8 mouse cellular contexts compared by ENCODE assay signal in the genomic region with DNA sequence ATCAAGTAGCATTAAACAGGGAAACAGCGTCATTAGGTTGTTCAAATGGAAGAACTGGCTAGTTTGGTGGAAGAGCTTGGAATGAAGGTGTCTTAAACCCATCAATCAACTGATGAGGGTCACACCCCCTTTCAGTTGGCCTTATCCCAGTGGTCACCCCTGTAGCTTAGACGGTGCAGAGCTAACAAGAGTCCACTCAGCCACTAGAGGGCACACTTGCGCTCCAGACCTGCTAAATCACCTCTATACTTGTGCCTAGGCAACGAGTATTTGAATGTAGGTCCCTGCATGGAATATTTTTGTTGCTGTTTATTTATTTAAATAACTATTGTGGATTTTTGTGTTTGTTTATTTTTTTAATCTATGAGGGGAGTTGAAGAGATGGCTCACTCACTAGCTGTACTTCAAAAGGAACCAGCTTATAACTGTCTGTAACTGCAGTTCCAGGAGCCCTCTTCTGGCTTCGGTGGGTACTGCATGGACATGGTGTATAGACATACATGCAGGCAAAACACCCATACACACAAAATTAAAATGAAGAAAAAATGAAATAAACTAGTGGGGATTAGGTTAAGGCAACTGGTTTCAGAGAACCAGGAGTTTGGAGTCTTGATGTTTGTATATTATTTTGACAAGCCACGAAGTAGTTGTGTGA. TPM values are rescaled to one million over a fixed set of nuclear protein-coding genes. Genes with fewer than 3 reads are reported as not detected.
DNase-seq lines count a peak whose midpoint lies in the region; ATAC-seq and TF ChIP-seq lines count a peak whose summit lies in the region.

No protein-coding gene starts in this region.

- DNase-seq in cerebellum, postnatal 10 days = peak; percentile 88 to 92
- DNase-seq in cerebellum, adult 11 months = no peak
- peak; percentile 93 for DNase-seq in midbrain, embryonic 11.5 days (ENCODE audit: low spot score, missing footprints)
- peak; percentile 36 for DNase-seq in c-Kit-positive CD71-negative TER-119-negative erythroid progenitor cells, embryonic 14.5 days (ENCODE audit: low read depth)
- DNase-seq in hindbrain, postnatal 0 days (ENCODE audit: low spot score) = peak; percentile 83
- DNase-seq in lung, postnatal 14 days = peak; percentile 80
- peak; percentile 56 for DNase-seq in splenic B cell, adult 2 months (ENCODE audit: low read depth, low spot score)

- H3K9me3 ChIP-seq in midbrain, embryonic 11.5 days (ENCODE audit: control insufficient read depth, low read length) = peaks cover 7% of the 10 kb centered on the region; the same call in 1 of the 2 replicates
- H3K9me3 ChIP-seq in midbrain, embryonic 13.5 days = peaks cover 13% of the 10 kb centered on the region
- H3K9me3 ChIP-seq in hindbrain, postnatal 0 days (ENCODE audit: low read length) = peaks cover 5% of the 10 kb centered on the region; the same call in 1 of the 2 replicates

- H3K4me2 ChIP-seq in midbrain, embryonic 11.5 days = no peak overlapping the region
- no peak overlapping the region for H3K4me2 ChIP-seq in midbrain, embryonic 13.5 days (replicated peaks)
- no peak overlapping the region for H3K4me2 ChIP-seq in hindbrain, postnatal 0 days (ENCODE audit: low read depth, low read length)

- TF ChIP-seq CTCF in hindbrain, postnatal 0 days (IDR thresholded peaks at IDR 0.05; ENCODE audit: low read depth) = peak; percentile 75

- H3K4me1 ChIP-seq in midbrain, embryonic 11.5 days (ENCODE audit: control insufficient read depth, insufficient read depth, low read length) = no peaks in the 10 kb centered on the region
- H3K4me1 ChIP-seq in midbrain, embryonic 13.5 days (replicated peaks) = no peaks in the 10 kb centered on the region
- no peaks in the 10 kb centered on the region for H3K4me1 ChIP-seq in hindbrain, postnatal 0 days (ENCODE audit: insufficient read depth, low read length)

- 82% methylated on average over 6 of the region's 6 CpGs for WGBS in midbrain, embryonic 11.5 days
- 75% methylated on average over 6 of the region's 6 CpGs for WGBS in midbrain, embryonic 13.5 days
- 75% methylated on average over 6 of the region's 6 CpGs for WGBS in hindbrain, postnatal 0 days

- no peaks in the 10 kb centered on the region for H3K27me3 ChIP-seq in midbrain, embryonic 11.5 days (ENCODE audit: control insufficient read depth, insufficient read depth, low read length)
- H3K27me3 ChIP-seq in midbrain, embryonic 13.5 days = no peaks in the 10 kb centered on the region
- H3K27me3 ChIP-seq in hindbrain, postnatal 0 days (ENCODE audit: insufficient read depth, low read length) = no peaks in the 10 kb centered on the region
- H3K27me3 ChIP-seq in splenic B cell, adult 2 months (ENCODE audit: control insufficient read depth, insufficient read depth, low read length, poor library complexity, severe bottlenecking) = no peaks in the 10 kb centered on the region

- no peak overlapping the region for H3K4me3 ChIP-seq in midbrain, embryonic 11.5 days (ENCODE audit: low read depth, low read length)
- no peak overlapping the region for H3K4me3 ChIP-seq in midbrain, embryonic 13.5 days (replicated peaks)
- H3K4me3 ChIP-seq in hindbrain, postnatal 0 days (ENCODE audit: low read length) = no peak overlapping the region

- ATAC-seq in midbrain, embryonic 11.5 days (ENCODE audit: low FRiP score) = no peak
- ATAC-seq in midbrain, embryonic 13.5 days = no peak
- ATAC-seq in hindbrain, postnatal 0 days = no peak

- H3K9ac ChIP-seq in midbrain, embryonic 11.5 days (ENCODE audit: low read length) = no peak overlapping the region
- H3K9ac ChIP-seq in midbrain, embryonic 13.5 days (replicated peaks) = no peak overlapping the region
- H3K9ac ChIP-seq in hindbrain, postnatal 0 days (replicated peaks; ENCODE audit: low read length) = no peak overlapping the region

- H3K27ac ChIP-seq in midbrain, embryonic 11.5 days (ENCODE audit: low read depth, low read length) = no peak overlapping the region
- H3K27ac ChIP-seq in midbrain, embryonic 13.5 days = no peak overlapping the region
- no peak overlapping the region for H3K27ac ChIP-seq in hindbrain, postnatal 0 days

- no peaks in the 10 kb centered on the region for H3K36me3 ChIP-seq in midbrain, embryonic 11.5 days (ENCODE audit: control insufficient read depth, insufficient read depth, low read length)
- H3K36me3 ChIP-seq in midbrain, embryonic 13.5 days = 0 out of 2 replicates have a peak, but pooled peaks cover 4% of the 10 kb centered on the region
- H3K36me3 ChIP-seq in hindbrain, postnatal 0 days (ENCODE audit: insufficient read depth, low read length) = no peaks in the 10 kb centered on the region
- H3K36me3 ChIP-seq in splenic B cell, adult 2 months (ENCODE audit: control insufficient read depth, insufficient read depth, low read length, poor library complexity, severe bottlenecking) = no peaks in the 10 kb centered on the region

RNA-seq across cellular contexts. Expression of gene Fbln1, which starts 52.2 kb away (rescaled TPM):
- polyA plus RNA-seq in midbrain, embryonic 11.5 days (2014; fragmentation: Nextera tagmentation; extraction: Ambion mirVana) = 153 and 165 TPM in 2 replicates
- polyA plus RNA-seq in midbrain, embryonic 13.5 days (2015; fragmentation: Nextera tagmentation; extraction: Ambion mirVana) = 51.3 and 53.9 TPM in 2 replicates
- total RNA-seq in hindbrain, postnatal 0 days (2014; rRNA removed) = 68.4 and 73.9 TPM in 2 replicates
- polyA plus RNA-seq in hindbrain, postnatal 0 days (2015; fragmentation: Nextera tagmentation; extraction: Ambion mirVana) = 48.3 and 52.1 TPM in 2 replicates
